Mouse (Mus musculus): Measurements from ENCODE around the gene Samd4b. TPM values are rescaled to one million over a fixed set of nuclear protein-coding genes. Genes with fewer than 3 reads are reported as not detected.
A peak's percentile ranks its signal among the peaks of the same experiment; 100 is the strongest.

The Samd4b gene
- total and polyA plus RNA-seq, 2 experiments from 2014 or later: 12.4 to 53.5 TPM

DNA sequence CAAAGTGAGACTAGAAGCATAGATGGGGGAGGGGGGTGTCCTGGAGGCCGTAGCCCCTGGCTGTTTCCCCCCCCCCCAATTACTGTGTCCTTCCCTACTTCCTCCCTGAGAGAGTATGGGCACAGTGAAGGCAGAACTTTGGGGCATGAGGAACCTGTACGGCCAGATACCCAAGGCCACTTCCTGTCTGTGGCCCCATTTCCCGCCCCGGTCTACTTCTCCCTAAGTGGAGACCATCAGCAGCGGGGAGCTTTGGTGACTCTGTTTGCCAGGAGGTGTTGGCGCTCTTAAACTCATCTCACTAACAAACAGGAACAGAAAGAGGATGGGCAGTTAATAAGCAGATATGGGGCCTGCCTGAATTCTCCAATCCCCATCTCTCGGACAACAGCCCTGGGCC lies 50.3 kb downstream of the Samd4b start:
- no peak overlapping the region for H3K27ac ChIP-seq (ENCODE audit: low read depth)
- H3K4me3 ChIP-seq (ENCODE audit: low read depth, low read length): no peak overlapping the region
- H3K36me3 ChIP-seq (replicated peaks; ENCODE audit: control insufficient read depth, insufficient read depth, low read length): no peaks in the 10 kb centered on the region
- H3K4me2 ChIP-seq (ENCODE audit: low read depth, low read length): no peak overlapping the region
- H3K9ac ChIP-seq (replicated peaks; ENCODE audit: low read depth, low read length): no peak overlapping the region
- DNase-seq (ENCODE audit: low spot score) (no peak), ATAC-seq (ENCODE audit: insufficient read depth, low read depth) (no peak)
- H3K4me1 ChIP-seq (ENCODE audit: control insufficient read depth, insufficient read depth): peaks cover 4% of the 10 kb centered on the region; the same call in 1 of the 2 replicates
- WGBS: 59% methylated on average over 7 of the region's 7 CpGs
- TF ChIP-seq CTCF (IDR thresholded peaks at IDR 0.05; ENCODE audit: low read depth): no peak
- no peak for TF ChIP-seq EP300 (IDR thresholded peaks at IDR 0.05; ENCODE audit: low read depth)
- H3K9me3 ChIP-seq (replicated peaks; ENCODE audit: control insufficient read depth, low read length): no peaks in the 10 kb centered on the region; the same call in 1 of the 2 replicates
- peaks cover 47% of the 10 kb centered on the region for H3K27me3 ChIP-seq (ENCODE audit: control insufficient read depth, insufficient read depth, low read length)

DNA sequence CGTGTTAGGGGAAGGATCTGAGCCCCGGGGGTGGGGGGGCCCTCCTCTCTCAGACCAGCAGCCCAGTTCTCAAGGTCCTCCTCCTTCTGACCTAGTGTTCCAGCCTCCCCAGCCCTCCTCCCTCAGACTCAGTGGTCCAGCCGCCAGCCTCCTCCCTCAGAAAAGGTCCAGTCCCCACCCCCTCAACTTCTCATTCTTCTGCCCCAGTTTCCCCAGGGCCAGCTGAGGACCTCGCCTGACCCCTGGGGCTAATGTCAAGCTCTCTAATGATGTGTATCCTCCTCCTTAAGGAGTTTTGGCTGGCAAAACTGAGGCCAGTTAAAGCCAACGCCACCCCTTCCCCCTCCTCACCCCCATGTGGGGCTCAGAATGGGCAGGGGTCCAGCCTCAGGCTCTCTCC lies 50.8 kb downstream of the Samd4b start, which contains the start of gene Nccrp1:
TSS of gene Nccrp1 (minus strand) at position 101 of the 400 bp plus-strand sequence.
- no peaks in the 10 kb centered on the region for H3K9me3 ChIP-seq (replicated peaks; ENCODE audit: control insufficient read depth, low read length)
- no peak for DNase-seq (ENCODE audit: low spot score)
- H3K9ac ChIP-seq (replicated peaks; ENCODE audit: low read depth, low read length): no peak within 1 kb of the TSS
- TF ChIP-seq CTCF (IDR thresholded peaks at IDR 0.05; ENCODE audit: low read depth): no peak
- TF ChIP-seq EP300 (IDR thresholded peaks at IDR 0.05; ENCODE audit: low read depth): no peak
- peak within 1 kb of the TSS; percentile 8; the same call in 1 of the 2 replicates for H3K4me3 ChIP-seq (ENCODE audit: low read depth, low read length)
- peak within 1 kb of the TSS; percentile 26 for H3K4me2 ChIP-seq (ENCODE audit: low read depth, low read length)
- H3K27me3 ChIP-seq (ENCODE audit: control insufficient read depth, insufficient read depth, low read length): peaks cover 47% of the 10 kb centered on the region
- no peak for ATAC-seq (ENCODE audit: insufficient read depth, low read depth)
- WGBS: 10% methylated on average over 3 of the region's 5 CpGs
- no peak within 1 kb of the TSS for H3K27ac ChIP-seq (ENCODE audit: low read depth)
- H3K4me1 ChIP-seq (ENCODE audit: control insufficient read depth, insufficient read depth): peaks cover 4% of the 10 kb centered on the region; the same call in 1 of the 2 replicates
- H3K36me3 ChIP-seq (replicated peaks; ENCODE audit: control insufficient read depth, insufficient read depth, low read length): no peaks in the 10 kb centered on the region

DNA sequence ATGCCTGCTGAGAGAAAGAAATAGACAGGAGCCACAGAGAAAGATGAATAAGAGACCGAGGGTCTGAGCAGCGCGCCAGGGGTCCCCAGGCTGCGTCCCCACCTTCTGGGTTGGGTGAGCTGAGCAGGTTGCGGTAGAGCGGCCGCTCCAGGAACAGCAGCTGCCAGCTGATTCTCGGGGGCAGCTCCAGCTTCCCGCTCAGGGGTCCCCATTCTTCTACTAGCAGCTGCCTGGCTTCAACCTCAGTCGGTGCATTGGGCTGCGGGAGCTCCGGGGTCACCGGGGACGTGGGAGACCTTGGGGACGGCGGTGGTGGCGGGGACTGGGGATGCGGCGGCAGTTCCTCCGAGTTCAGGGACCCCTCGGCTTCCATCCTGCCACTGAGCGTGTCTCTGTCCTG lies 51.3 kb downstream of the Samd4b start:
- no peaks in the 10 kb centered on the region for H3K9me3 ChIP-seq (replicated peaks; ENCODE audit: control insufficient read depth, low read length)
- no peaks in the 10 kb centered on the region for H3K36me3 ChIP-seq (replicated peaks; ENCODE audit: control insufficient read depth, insufficient read depth, low read length)
- H3K27ac ChIP-seq (ENCODE audit: low read depth): no peak overlapping the region
- no peak for ATAC-seq (ENCODE audit: insufficient read depth, low read depth)
- H3K4me2 ChIP-seq (ENCODE audit: low read depth, low read length): peak overlapping the region; percentile 26
- H3K4me3 ChIP-seq (ENCODE audit: low read depth, low read length): peak overlapping the region; percentile 8; the same call in 1 of the 2 replicates
- DNase-seq (ENCODE audit: low spot score): no peak
- peaks cover 47% of the 10 kb centered on the region for H3K27me3 ChIP-seq (ENCODE audit: control insufficient read depth, insufficient read depth, low read length)
- no peak for TF ChIP-seq CTCF (IDR thresholded peaks at IDR 0.05; ENCODE audit: low read depth)
- no peak for TF ChIP-seq EP300 (IDR thresholded peaks at IDR 0.05; ENCODE audit: low read depth)
- peaks cover 4% of the 10 kb centered on the region; the same call in 1 of the 2 replicates for H3K4me1 ChIP-seq (ENCODE audit: control insufficient read depth, insufficient read depth)
- H3K9ac ChIP-seq (replicated peaks; ENCODE audit: low read depth, low read length): no peak overlapping the region
- WGBS: 1% methylated on average over 22 of the region's 22 CpGs

DNA sequence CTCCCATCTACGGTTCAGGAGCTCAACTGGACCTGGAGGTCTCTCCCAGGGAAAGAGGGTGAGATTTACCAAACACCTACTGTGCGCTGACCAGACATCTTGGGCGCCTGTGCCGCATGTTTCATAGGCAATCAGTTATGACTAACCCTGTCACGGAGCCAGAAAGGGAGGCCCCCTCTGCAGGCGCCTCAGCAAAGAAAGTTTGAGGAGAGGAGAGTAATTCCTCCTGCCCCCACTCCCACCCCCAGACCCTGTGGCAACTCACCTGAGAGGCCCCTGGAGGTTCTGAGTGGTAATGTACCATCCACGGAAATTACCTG lies 52.1 kb downstream of the Samd4b start:
- TF ChIP-seq EP300 (IDR thresholded peaks at IDR 0.05; ENCODE audit: low read depth): no peak
- TF ChIP-seq CTCF (IDR thresholded peaks at IDR 0.05; ENCODE audit: low read depth): no peak
- DNase-seq (ENCODE audit: low spot score) (no peak), ATAC-seq (ENCODE audit: insufficient read depth, low read depth) (no peak)
- Histone ChIP-seq H3K9ac (replicated peaks; ENCODE audit: low read depth, low read length) (no peak overlapping the region), H3K4me1 (ENCODE audit: control insufficient read depth, insufficient read depth) (peaks cover 4% of the 10 kb centered on the region; the same call in 1 of the 2 replicates), H3K9me3 (replicated peaks; ENCODE audit: control insufficient read depth, low read length) (no peaks in the 10 kb centered on the region), H3K4me3 (ENCODE audit: low read depth, low read length) (no peak overlapping the region), H3K4me2 (ENCODE audit: low read depth, low read length) (no peak overlapping the region), H3K36me3 (replicated peaks; ENCODE audit: control insufficient read depth, insufficient read depth, low read length) (no peaks in the 10 kb centered on the region), H3K27me3 (ENCODE audit: control insufficient read depth, insufficient read depth, low read length) (peaks cover 47% of the 10 kb centered on the region), H3K27ac (ENCODE audit: low read depth) (no peak overlapping the region)
- 49% methylated on average over 7 of the region's 7 CpGs for WGBS

DNA sequence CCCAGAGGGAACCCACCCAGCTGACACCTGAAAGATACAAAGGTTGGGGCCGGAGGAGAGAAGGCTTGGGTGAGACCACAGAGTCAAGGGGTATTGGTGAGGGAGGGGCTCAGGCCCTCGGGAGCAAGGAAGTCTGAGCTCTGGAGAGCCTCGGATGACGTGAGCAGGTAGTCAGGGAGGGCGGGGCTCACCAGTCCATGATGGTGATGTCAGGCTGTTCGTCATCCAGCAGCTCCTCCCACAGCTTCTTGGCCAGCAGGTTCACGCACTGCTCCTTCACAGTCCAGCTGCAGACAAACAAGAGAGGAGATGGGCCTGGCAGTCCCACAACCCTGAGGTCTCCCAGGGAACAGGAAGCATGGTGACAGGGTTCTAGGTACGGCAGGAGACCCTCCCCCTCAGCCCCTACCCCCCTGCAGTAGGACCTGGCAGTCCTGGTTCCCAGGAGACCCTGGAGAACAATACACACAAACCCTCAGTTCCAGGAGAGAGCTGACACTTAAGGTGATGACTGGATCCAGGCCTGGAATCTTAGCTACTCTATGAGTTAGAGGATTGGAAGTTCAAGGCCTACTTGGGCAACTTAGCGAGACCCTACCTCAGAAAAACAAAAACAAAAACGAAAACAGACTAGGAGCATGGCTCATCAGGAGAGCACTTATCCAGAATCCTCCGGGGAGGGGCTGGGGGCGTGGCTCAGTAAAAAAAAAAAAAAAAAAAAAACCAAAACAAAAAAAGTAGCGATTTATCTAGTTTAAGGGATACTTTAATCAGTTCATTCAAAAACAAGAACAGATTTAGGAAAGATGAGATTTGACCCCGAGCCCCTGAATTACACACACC lies 52.7 kb downstream of the Samd4b start:
- Histone ChIP-seq H3K27ac (ENCODE audit: low read depth) (no peak overlapping the region), H3K4me1 (ENCODE audit: control insufficient read depth, insufficient read depth) (peaks cover 4% of the 10 kb centered on the region; the same call in 1 of the 2 replicates), H3K4me3 (ENCODE audit: low read depth, low read length) (no peak overlapping the region), H3K4me2 (ENCODE audit: low read depth, low read length) (no peak overlapping the region), H3K9me3 (replicated peaks; ENCODE audit: control insufficient read depth, low read length) (no peaks in the 10 kb centered on the region), H3K9ac (replicated peaks; ENCODE audit: low read depth, low read length) (no peak overlapping the region), H3K27me3 (ENCODE audit: control insufficient read depth, insufficient read depth, low read length) (peaks cover 47% of the 10 kb centered on the region), H3K36me3 (replicated peaks; ENCODE audit: control insufficient read depth, insufficient read depth, low read length) (no peaks in the 10 kb centered on the region)
- TF ChIP-seq EP300 (IDR thresholded peaks at IDR 0.05; ENCODE audit: low read depth): no peak
- TF ChIP-seq CTCF (IDR thresholded peaks at IDR 0.05; ENCODE audit: low read depth): no peak
- peak; percentile 28; the same call in 1 of the 2 replicates for ATAC-seq (ENCODE audit: insufficient read depth, low read depth)
- WGBS: 32% methylated on average over 14 of the region's 14 CpGs
- peak; percentile 13 for DNase-seq (ENCODE audit: low spot score)

Data from heart, postnatal 0 days (tissue).